Mouse (Mus musculus) kidney, embryonic 15.5 days (tissue): Measurements from ENCODE around the gene Fars2. TPM values are rescaled to one million over a fixed set of nuclear protein-coding genes. Genes with fewer than 3 reads are reported as not detected.

Source experiments
- ATAC-seq: fragments of 200-750 bp; cut with Nextera tagmentation; replicated peaks from 2 replicates; pipeline ENCODE4 v1.8.0; 2017; ENCODE audit warnings: moderate TSS enrichment; ENCODE audit not compliant: low FRiP score
- H3K27ac ChIP-seq: fragments of 300-500 bp; sonication (generic); 2 replicates; pipeline ENCODE4 v1.5.1; 2015; ENCODE audit warnings: mild to moderate bottlenecking, inconsistent platforms
- H3K27me3 ChIP-seq: fragments of 300-500 bp; sonication (generic); 2 replicates; pipeline ENCODE4 v1.6.1; 2015; ENCODE audit warnings: inconsistent platforms
- H3K36me3 ChIP-seq: fragments of 300-500 bp; sonication (generic); 2 replicates; pipeline ENCODE4 v1.6.1; 2015; ENCODE audit warnings: inconsistent platforms
- H3K4me1 ChIP-seq: fragments of 300-500 bp; sonication (generic); 2 replicates; pipeline ENCODE4 v1.6.1; 2015; ENCODE audit warnings: inconsistent platforms
- H3K4me2 ChIP-seq: fragments of 300-500 bp; sonication (generic); 2 replicates; pipeline ENCODE4 v1.6.1; 2015; ENCODE audit warnings: moderate library complexity, mild to moderate bottlenecking, inconsistent platforms
- H3K4me3 ChIP-seq: fragments of 300-500 bp; sonication (generic); replicated peaks from 2 replicates; pipeline ENCODE4 v1.5.1; 2015; ENCODE audit warnings: mild to moderate bottlenecking, inconsistent platforms
- H3K9ac ChIP-seq: fragments of 300-500 bp; sonication (generic); 2 replicates; pipeline ENCODE4 v1.6.1; 2015; ENCODE audit warnings: mild to moderate bottlenecking, inconsistent platforms
- H3K9me3 ChIP-seq: fragments of 300-500 bp; sonication (generic); replicated peaks from 2 replicates; pipeline ENCODE4 v1.6.1; 2016; ENCODE audit warnings: inconsistent platforms
- WGBS: fragments of 180-500 bp; shearing (Covaris S2); methylation state at CpG from one replicate; pipeline ENCODE4 v1.1.7; 2015; ENCODE audit warnings: mixed read lengths; 5-methylcytosine and 5-hydroxymethylcytosine counted together
- polyA plus RNA-seq: library from polyadenylated mRNA; unstranded; fragments of >200 nt; fragmentation: Nextera tagmentation; extraction: Ambion mirVana; gene quantifications from 2 replicates; pipeline ENCODE4 v1.2.1, GENCODE M21; 2015

Gene Fars2
- polyA plus RNA-seq, 1 experiment from 2014 or later = 35.8 TPM

DNA sequence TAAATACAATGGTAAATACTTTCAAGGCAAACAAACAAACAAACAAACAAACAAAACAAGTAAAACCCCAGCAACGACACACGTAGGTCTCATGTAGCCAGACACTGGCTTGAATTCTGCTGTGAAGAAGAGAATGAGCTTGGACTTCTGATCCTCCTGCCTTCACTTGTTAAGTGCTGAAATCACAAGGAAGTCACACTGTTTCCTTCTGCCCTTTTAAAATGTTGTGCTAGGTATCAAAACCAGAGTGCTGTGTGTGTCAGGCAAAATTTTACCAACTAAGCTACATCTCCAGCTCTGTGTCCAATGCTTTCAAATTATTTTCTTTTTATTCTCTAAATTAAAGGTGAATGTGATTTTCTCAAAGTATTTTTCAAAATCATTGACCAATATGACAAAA is 5.9 kb upstream of the Fars2 start:
- ATAC-seq = no peak
- Histone ChIP-seq H3K9ac (no peak overlapping the region), H3K27me3 (no peaks in the 10 kb centered on the region), H3K4me3 (no peak overlapping the region), H3K4me2 (no peak overlapping the region), H3K9me3 (no peaks in the 10 kb centered on the region), H3K4me1 (peaks cover 3% of the 10 kb centered on the region; the same call in 1 of the 2 replicates), H3K36me3 (no peaks in the 10 kb centered on the region), H3K27ac (no peak overlapping the region)
- 93% methylated on average over 2 of the region's 2 CpGs for WGBS

DNA sequence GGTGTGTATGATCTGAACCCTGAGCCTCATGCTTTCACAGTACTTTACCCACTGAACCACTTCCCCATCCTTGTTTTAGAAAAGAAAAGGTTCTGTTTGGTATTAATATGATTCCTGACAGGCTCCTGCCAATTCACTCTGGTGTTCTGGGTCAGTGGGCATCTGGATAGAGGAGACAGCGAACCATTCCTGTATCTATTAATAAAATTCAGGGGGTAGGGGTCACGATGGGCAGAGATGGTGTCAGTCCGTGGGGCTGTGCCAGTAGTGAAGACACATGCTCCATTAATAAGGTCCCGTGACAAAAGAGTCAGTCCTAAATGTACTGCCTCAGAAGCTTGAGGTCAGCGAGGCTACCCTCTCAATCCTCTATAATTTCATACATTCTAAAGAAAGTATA is 4.0 kb upstream of the Fars2 start:
- 86% methylated on average over 5 of the region's 5 CpGs for WGBS

DNA sequence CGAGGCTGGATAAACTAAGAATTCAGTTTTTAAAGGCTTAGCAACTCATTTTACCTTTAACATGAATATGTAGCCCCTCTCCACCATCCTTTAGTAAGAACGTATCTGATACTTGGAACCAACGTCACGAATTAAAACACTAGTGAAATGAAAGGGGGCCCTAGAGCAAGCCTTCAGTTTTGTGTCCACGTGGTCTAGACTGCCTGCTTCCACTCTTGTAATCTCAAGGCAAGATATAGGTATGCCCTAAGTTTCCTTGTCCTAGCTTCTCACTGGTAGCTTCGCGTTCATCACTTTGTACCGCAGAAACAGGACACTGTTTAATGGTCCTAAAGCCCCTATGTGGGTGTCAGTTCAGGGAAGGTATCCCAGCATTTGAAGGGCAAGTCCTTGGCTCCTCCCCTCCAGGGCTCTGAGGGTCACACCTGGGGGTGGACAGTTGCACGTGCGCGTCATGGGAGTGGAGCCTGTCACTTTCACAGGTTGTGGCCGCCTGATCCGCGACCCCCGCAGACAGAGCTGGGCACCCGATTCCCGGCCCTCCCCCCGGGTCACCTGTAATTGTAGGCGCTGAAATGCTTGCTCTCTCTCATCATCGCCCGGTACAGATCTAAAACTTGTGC is 581 bp upstream of the Fars2 start:
- Histone ChIP-seq H3K4me2 (peak overlapping the region; percentile 87), H3K4me1 (peaks cover 11% of the 10 kb centered on the region; the same call in 1 of the 2 replicates), H3K9ac (peak overlapping the region; percentile 66), H3K4me3 (peak overlapping the region; percentile 84), H3K27me3 (no peaks in the 10 kb centered on the region), H3K9me3 (no peaks in the 10 kb centered on the region), H3K27ac (peak overlapping the region; percentile 98; the same call in 1 of the 2 replicates), H3K36me3 (no peaks in the 10 kb centered on the region)
- ATAC-seq = peak; percentile 37
- 7% methylated on average over 21 of the region's 21 CpGs for WGBS

More for the DNA sequence above, 4.0 kb upstream of the Fars2 start:
- Histone ChIP-seq H3K4me2 (no peak overlapping the region), H3K36me3 (no peaks in the 10 kb centered on the region), H3K27me3 (no peaks in the 10 kb centered on the region), H3K4me1 (peaks cover 7% of the 10 kb centered on the region; the same call in 1 of the 2 replicates), H3K4me3 (no peak overlapping the region), H3K9me3 (no peaks in the 10 kb centered on the region), H3K9ac (no peak overlapping the region), H3K27ac (no peak overlapping the region)
- no peak for ATAC-seq

DNA sequence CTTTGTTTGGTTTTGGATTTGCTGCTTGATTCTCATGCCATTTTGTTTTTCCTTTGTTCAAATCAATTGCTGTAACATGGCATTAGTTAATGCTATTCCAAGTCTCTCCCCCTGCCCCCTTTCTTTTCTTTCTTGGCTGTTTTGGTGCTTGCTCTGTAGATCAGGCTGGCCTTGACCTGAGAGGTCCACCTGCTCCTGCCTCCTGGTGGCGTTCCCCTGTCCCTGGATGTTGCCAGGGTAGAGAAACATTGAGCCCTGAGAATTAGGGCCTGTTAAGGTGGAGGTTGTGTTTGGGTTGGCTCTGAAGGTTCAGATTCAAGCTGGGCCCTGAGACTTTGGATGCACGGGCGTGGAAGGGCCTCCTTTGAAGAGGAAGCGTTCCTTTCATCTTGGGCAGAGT is 2.5 kb downstream of the Fars2 start:
- no peaks in the 10 kb centered on the region for H3K27me3 ChIP-seq
- 75% methylated on average over 4 of the region's 4 CpGs for WGBS
- H3K4me2 ChIP-seq = no peak overlapping the region
- H3K27ac ChIP-seq = no peak overlapping the region
- no peaks in the 10 kb centered on the region for H3K9me3 ChIP-seq
- ATAC-seq = no peak
- H3K36me3 ChIP-seq = no peaks in the 10 kb centered on the region
- H3K4me1 ChIP-seq = peaks cover 11% of the 10 kb centered on the region; the same call in 1 of the 2 replicates
- H3K9ac ChIP-seq = no peak overlapping the region
- H3K4me3 ChIP-seq = no peak overlapping the region

DNA sequence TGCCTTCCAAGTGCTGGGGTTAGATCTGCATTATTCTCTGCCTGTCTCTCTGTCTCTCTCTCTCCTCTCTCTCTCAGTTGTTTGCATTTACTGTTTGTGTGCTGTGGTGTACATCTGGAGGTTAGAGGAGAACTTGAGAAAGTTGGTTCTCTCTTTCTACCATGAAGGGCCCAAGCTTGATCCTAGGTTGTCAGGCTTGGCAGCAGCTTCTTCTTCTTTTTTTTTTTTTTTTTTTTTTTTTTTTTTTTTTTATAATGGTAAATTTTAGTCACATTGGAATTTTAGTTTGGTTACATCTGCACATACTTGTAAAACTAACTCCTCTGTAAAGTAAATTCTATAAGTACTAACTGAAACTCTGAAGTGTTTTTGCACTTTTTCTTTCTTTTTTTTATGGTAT is 3.4 kb downstream of the Fars2 start:
- H3K4me1 ChIP-seq = peaks cover 11% of the 10 kb centered on the region; the same call in 1 of the 2 replicates
- ATAC-seq = no peak
- no peak overlapping the region for H3K27ac ChIP-seq
- no peak overlapping the region for H3K4me2 ChIP-seq
- H3K4me3 ChIP-seq = no peak overlapping the region
- no peaks in the 10 kb centered on the region for H3K9me3 ChIP-seq
- no peaks in the 10 kb centered on the region for H3K27me3 ChIP-seq
- no peaks in the 10 kb centered on the region for H3K36me3 ChIP-seq
- H3K9ac ChIP-seq = no peak overlapping the region

DNA sequence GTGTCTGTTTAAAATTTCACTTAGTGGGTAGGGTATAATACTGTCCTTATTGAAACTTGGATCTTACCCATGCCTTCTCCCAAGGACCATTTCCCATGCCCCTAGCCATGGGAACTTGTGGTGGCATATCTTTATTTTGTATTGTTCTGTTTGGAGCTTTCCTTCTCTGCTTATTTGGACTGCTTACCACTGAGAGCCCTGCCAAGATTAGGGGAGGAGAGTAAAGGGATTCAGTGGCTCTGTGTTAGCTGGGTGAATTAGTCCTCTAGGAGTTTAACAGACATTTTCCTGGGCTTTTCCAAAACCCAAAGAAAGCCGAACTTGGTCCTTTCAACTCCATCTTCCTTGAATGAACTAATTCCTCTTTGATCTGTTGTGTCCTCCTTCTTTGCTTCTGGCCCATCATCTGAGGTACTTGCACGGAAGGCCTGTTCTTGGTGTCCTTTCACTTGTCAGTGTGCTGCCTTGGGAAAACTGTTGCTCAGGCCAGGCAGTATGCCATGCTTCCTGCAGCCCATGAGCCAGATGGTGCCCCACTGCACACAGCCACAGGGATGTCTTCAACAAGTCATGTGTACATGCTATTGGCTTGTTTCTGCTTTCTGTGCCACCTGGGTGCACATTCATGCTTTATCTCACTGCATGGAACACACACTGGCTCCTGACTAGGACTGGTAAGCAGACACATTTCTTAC is 12.3 kb downstream of the Fars2 start:
- H3K9ac ChIP-seq = no peak overlapping the region
- no peaks in the 10 kb centered on the region for H3K27me3 ChIP-seq
- no peak overlapping the region for H3K4me2 ChIP-seq
- ATAC-seq = no peak
- no peak overlapping the region for H3K27ac ChIP-seq
- H3K9me3 ChIP-seq = no peaks in the 10 kb centered on the region
- peaks cover 4% of the 10 kb centered on the region; the same call in 1 of the 2 replicates for H3K36me3 ChIP-seq
- H3K4me1 ChIP-seq = no peaks in the 10 kb centered on the region
- no peak overlapping the region for H3K4me3 ChIP-seq
- 95% methylated on average over 2 of the region's 2 CpGs for WGBS

DNA sequence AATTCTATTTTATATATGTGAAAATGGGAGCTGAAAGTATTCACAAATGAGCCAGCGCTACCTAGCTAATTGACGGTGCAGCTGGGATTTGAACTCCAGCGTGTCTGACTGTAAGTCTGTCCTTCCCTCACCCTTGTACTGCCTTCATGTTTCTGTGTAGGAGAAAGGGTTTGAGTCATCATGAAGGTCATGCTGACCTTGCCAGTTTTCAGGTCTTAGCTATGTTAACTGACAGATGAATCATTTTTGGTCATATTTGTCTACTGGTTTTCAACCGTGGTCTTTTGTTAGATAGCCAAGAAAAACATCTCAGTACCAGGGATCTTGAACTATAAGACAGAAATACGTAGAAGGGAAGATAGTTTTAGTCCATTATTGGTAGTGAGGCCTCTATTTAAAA is 14.2 kb downstream of the Fars2 start:
- no peak overlapping the region for H3K9ac ChIP-seq
- H3K27ac ChIP-seq = no peak overlapping the region
- no peaks in the 10 kb centered on the region for H3K9me3 ChIP-seq
- no peak overlapping the region for H3K4me2 ChIP-seq
- no peaks in the 10 kb centered on the region for H3K27me3 ChIP-seq
- no peak overlapping the region for H3K4me3 ChIP-seq
- WGBS = 75% methylated on average over 5 of the region's 5 CpGs
- H3K4me1 ChIP-seq = no peaks in the 10 kb centered on the region
- ATAC-seq = no peak
- peaks cover 4% of the 10 kb centered on the region; the same call in 1 of the 2 replicates for H3K36me3 ChIP-seq

DNA sequence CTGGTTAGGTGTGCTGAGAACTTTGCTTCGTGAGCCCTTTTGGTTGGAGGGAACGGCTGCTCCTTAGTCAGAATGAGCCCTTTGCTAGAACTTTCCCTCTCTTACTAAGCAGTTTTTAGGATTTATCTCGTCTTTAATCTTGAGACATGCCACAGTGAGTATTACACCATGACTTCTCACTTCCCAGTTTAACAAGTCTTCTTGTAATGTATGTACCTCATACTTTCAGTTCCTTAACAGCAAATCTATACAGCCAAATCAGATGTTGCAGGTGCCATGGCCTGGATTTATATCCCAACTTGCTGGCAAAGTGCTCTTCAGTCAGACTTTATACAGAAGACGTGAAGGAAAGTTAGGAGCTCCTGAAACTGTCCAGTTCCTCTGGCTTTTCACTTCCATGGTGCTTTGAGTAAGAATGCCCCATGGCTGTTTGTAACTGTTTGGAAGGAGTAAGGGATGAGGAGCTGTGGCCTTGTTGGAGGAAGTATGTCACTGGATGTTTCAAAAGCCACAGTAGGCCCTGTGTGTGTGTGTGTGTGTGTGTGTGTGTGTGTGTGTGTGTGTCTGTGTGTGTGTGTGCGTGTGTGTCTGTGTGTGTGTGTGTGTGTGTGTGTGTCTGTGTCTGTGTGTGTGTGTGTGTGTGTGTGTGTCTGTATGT is 14.9 kb downstream of the Fars2 start:
- ATAC-seq = no peak
- Histone ChIP-seq H3K4me1 (no peaks in the 10 kb centered on the region), H3K27me3 (no peaks in the 10 kb centered on the region), H3K9ac (no peak overlapping the region), H3K36me3 (peaks cover 4% of the 10 kb centered on the region; the same call in 1 of the 2 replicates), H3K9me3 (no peaks in the 10 kb centered on the region), H3K27ac (no peak overlapping the region), H3K4me2 (no peak overlapping the region), H3K4me3 (no peak overlapping the region)
- WGBS = 80% methylated on average over 4 of the region's 5 CpGs

DNA sequence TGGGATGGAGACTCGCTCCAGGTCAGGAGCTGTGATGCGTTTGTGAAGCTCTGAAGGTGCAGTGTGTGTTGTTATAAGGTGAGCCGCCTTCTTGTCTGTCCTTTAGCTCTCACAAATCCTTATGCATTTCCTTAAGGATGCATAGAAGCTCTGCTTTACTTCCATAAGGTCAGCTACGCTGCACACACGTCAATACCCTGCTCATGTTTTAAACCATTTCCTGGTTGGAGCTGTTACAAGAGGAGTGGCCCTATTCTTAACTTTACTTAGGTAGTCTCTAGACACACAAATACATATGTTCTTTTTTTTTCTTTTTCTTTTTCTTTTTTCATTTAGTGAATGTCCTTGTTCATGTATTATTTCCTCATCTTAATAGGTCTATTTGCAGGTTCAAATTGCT is 22.5 kb downstream of the Fars2 start:
- Histone ChIP-seq H3K27me3 (no peaks in the 10 kb centered on the region), H3K4me2 (no peak overlapping the region), H3K4me3 (no peak overlapping the region), H3K4me1 (no peaks in the 10 kb centered on the region), H3K9ac (no peak overlapping the region), H3K36me3 (no peaks in the 10 kb centered on the region), H3K9me3 (no peaks in the 10 kb centered on the region), H3K27ac (no peak overlapping the region)
- ATAC-seq = no peak
- WGBS = 76% methylated on average over 5 of the region's 5 CpGs

DNA sequence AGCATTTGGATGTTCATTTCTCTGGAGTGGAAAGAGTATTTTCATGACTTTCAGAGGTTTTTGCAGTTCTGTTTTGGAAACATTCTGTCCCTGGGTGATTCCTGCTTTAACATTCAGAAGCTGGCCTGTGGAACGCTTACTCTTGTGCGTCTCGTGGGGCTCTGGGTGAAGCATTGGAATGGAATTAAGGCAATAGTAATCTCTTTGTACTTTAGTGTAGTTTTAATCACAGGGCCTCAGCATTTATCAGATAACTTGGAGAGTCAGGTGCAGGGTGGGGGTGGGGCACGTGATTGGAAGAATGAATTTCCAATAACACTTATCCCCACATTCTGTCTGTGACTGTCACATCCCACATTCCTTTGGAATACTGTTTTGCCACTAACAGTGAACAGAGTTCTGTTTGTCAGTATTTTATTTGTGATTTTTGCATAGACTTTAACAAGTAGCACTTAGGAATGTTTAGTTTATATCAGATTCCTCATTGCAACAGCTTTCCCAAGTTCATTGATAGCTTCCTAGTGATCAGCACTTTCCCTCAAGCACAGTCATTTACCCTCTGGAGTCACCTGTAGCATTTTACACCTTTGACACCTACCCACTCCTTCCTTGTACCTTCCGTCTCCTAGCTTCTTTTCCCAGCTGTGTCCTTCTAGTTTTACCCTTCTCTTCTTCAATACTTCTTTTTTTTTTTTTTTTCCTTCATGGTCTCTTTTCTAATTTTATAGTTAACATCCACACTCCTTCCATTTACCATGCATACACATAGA is 23.2 kb downstream of the Fars2 start:
- Histone ChIP-seq H3K4me1 (no peaks in the 10 kb centered on the region), H3K9ac (no peak overlapping the region), H3K27ac (no peak overlapping the region), H3K4me2 (no peak overlapping the region), H3K4me3 (no peak overlapping the region), H3K9me3 (no peaks in the 10 kb centered on the region), H3K36me3 (no peaks in the 10 kb centered on the region), H3K27me3 (no peaks in the 10 kb centered on the region)
- WGBS = 75% methylated on average over 5 of the region's 5 CpGs
- no peak for ATAC-seq

DNA sequence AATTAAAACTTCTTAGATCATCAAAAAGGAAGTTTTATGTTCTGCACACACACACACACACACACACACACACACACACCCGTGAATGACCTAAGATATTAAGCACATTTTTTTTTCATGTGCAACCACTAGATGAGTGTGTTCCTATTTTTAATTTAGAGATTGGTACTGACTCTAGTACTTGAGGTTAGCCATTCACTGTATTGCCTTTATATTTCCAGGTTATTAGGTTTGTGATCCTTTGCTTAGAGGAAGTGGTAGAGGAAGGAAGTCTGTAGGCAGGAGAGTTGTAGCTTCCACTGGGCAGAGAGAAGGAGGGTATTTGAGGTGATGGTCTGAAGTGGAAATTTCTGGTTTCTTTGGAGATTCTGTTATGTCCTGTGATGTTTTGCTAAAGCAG is 28.4 kb downstream of the Fars2 start:
- Histone ChIP-seq H3K27ac (no peak overlapping the region), H3K4me3 (no peak overlapping the region), H3K4me1 (no peaks in the 10 kb centered on the region), H3K9ac (no peak overlapping the region), H3K4me2 (no peak overlapping the region), H3K36me3 (no peaks in the 10 kb centered on the region), H3K27me3 (no peaks in the 10 kb centered on the region), H3K9me3 (no peaks in the 10 kb centered on the region)
- WGBS = 56% methylated on average over 1 of the region's 1 CpGs
- no peak for ATAC-seq
